Mouse (Mus musculus) spleen, adult 12 weeks (tissue): ENCODE data around the gene Klf8.
"Not testable (repeated sequence)": the region's sequence is repeated elsewhere in the genome, so short reads cannot be mapped to it uniquely, and the experiment has no call there.

Experiments
- DNase-seq: peaks from one replicate; pipeline ENCODE4 v3.0.0; 2022; ENCODE audit warnings: low spot score

Klf8 gene

DNA sequence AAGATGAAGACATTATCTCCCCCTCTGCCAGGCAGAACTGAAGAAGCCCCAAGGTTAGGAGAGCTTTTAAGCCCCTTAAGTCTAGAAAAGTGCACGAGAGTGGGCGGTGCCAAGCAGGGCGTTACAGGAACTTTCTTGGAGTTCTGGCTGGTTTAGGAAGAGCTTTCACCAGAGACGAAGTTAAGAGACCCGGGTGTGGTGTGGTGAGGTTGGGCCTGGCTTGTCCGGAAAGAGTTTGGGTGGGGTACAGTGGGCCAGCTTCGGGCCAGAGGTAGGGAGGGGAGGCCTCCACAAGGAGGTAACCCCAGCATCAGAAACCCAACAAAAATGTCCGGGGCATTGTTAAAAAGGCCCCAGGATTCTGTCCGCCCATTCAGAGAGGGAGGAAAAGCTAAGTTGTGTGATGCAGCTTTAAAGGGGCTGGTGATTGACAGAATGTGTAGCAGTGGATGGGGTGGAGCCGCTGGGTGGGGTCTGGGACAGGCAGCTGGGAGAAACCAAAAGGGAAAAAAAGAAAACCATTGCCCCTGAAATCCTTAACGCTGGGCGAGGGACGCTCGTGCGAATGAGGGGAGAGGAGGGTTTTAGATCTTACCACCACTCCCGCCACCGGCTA lies at the start of gene Klf8:
Gene Klf8 (plus strand): TSS at position 163 of the 616 bp plus-strand sequence.
- DNase-seq = no peak

DNA sequence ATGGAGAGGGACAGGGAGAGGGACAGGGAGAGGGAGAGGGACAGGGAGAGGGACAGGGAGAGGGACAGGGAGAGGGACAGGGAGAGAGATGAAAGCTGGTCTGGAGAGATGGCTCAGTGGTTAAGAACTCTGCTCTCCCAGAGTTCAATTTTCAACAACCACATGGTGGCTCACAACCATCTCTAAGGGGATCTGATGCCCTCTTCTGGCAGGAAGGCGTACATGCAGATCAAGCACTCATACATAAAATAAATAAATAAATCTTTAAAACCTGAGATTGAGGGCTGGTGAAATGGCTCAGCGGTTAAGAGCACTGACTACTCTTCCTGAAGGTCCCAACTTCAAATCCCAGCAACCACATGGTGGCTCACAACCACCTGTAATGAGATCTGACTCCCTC lies 38.1 kb upstream of the Klf8 start:
- DNase-seq = not testable (repeated sequence)

DNA sequence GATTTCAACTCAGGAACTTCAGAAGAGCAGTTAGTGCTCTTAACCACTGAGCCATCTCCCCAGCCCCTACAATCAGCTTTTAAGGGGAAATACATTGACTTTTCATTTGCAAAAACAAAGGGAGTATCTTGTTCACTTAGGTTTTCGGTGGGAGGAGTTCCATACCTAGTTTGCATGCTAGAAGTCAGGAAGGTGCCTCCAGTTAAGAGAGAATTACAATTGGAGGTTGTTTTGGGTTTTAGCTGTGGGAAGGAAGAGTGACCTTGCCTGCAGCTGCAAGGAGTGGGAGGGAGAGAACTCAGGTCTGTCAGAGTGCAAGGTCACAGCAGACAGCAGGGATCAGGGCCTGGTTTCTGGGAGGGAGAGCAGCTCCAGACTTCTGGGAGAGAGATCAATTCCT lies 26.2 kb upstream of the Klf8 start:
- DNase-seq = no peak

DNA sequence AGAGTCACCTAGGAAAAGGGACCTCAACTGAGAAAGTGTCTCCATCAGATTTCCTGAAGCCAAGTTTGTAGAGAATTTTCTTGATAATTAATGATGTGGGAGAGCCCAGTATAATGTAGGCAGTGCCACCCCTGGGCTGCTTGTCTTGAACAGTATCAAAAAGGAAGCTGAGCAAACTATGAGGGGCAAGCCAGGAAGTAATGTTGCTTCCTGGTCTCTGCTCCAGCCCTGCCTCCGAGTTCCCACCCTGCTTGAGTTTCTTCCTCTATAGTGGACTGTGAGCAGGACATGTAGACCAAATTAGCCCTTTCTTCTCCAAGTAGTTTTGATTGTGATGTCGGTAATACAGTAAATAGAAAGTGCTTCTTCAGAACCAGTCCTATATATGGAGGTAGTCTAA lies 6.0 kb upstream of the Klf8 start:
- no peak for DNase-seq

DNA sequence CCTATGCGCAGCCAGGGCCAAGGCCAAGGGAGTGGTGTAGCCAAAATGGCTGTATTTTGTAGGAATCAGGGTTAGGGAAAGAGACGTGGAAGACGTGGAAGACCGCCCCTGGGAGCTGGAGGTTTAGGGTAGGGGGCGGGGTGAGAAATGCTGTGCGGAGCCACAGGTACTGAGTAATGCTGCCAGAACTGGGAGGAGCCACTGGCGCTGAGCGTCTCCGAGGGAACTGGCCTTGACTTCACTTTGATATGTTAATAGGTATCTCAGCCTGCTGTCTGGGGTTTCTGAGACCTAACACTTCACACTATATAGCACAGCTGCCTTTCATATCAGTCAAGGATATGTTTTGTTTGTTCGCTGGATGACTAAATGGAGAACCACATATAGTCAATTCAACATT lies 4.0 kb upstream of the Klf8 start:
- DNase-seq = no peak

DNA sequence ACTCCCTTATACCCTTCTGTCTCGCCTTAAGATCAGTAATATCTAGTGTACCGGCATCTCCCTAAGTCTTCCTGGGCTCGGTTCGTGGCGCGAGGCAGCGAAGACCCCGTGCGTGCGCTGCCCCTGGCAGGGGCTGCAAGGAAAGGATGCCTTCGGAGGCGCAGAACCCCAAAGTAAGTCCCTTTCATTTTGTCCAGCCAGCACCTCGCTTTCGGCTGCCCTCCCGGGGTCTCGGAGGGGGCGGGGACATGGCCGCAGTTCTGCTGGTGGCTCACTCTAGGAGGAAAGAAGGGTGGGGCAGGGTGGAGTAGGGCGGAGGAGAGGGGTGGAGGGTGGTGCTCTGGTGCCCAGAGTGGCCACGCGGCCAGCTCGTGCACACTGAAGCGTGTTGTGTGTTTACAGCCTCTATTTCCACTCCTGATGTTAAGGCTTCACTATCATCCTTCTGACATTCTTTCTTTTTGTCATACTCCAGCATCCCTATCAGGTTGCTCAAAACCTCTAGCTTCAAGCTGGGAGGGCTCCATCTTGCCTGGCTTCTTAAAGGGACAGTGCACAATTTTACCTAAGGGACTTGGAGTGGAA lies 746 bp downstream of the Klf8 start:
- peak; percentile 20 for DNase-seq

DNA sequence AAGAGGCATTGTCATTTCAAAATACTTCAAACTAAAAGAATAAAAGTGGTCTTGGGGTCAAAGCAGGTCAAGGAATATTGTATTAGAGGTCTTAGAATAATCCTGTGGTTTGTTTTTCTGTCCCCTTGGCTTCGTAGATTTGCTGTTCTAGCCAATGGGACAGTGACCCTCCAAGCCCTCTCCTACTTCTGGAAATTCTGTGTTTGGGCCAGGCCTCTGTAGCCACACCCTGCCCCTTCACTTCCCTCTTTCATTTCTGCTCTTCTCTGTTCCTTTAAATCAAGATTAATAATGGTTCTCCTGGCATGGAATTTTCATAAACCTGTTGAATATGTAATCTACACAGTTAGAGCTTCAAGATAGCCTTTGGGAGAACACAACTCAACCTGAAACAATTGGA lies 17.0 kb downstream of the Klf8 start:
- no peak for DNase-seq

DNA sequence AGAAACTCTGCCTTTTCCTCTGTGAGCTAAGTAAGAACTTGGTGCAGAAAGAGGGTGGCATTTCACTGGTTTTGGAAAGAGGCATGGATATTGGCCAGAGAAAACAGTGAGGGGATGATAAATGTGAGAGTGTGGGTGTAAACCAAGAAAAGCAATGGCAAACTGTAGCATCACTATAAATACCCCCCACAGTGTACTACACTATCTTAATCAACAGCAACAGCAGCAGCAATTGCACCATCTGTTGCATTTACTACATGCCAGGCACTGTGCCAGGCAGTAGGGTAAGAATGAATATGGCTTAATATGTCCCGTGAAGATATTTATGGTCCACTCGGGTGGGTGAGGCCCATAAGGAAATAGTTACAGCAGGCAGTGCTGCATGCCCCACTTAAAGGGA lies 18.2 kb downstream of the Klf8 start:
- DNase-seq = no peak

DNA sequence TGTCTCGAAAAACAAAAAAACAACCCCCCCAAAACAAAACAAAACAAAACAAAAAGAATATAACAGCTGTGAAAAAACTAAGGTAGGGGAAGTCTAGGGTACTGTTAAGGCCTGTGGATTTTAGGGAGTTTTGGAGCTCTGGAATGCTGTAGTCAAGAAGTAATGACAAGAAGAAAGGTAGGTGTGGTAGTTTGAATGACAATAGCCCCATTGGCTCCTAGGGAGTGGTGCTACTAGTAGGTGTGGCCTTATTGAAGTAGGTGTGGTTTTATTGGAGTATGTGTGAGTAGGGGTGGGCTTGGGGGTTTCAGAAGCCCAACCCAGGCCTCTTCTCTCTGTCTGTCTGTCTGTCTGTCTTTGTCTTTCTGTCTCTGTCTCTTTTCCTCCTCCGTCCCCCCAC lies 44.9 kb downstream of the Klf8 start:
- DNase-seq = no peak

DNA sequence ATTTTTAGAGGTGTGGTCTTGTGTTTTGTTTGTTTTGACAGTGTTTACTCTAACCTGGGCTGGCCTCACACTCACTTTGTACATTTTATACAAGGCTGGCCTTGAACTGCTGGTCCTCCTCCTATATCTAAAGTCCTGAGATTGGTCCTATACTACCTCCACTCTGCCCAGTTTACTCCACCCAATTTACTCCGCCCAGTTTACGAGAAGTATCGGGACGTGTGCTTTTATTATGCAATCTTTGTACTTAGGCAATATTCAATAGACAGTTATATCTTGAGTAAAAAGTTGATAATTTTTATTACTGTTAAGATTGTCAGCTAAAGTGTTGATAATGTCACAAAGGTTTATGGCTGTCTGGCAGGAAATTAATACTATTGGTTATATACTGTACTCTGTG lies 74.1 kb downstream of the Klf8 start:
- DNase-seq = no peak

DNA sequence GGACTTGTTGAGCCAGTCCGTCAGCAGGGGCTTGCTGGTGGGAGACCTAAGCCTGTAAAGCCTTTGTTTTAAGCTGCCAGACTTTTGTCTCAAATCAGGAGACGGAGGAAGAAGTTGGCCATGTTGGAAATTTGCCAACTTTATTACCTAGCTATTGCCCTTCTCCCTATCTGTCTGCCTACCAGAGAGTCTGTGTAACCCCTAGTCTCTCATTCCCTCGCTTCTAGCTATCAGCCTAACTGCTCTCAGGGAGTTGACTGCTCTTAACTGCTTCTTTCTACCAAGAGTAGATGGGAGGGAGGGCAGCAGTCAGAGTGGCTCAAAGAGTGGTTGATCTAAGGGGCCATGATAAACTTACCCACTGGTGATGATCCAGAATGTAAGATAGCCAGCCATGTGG lies 85.8 kb downstream of the Klf8 start:
- DNase-seq = no peak

DNA sequence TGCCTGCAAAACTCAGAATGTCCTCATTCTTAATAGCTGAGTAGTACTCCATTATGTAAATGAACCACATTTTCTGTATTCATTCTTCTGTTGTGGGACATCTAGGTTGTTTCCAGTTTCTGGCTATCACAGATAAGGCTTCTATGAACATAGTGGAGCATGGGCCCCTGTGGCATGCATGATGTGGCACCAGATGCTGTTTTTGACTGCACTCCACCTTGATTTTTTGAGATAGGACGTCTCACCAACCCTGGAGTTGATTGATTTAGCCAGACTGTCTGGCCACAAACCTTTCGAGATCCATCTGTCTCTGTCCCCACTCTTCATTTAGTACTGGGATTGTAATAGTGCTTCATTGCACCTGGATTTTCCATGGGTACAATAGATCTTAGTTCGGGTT lies 96.9 kb downstream of the Klf8 start:
- DNase-seq = not testable (repeated sequence)

DNA sequence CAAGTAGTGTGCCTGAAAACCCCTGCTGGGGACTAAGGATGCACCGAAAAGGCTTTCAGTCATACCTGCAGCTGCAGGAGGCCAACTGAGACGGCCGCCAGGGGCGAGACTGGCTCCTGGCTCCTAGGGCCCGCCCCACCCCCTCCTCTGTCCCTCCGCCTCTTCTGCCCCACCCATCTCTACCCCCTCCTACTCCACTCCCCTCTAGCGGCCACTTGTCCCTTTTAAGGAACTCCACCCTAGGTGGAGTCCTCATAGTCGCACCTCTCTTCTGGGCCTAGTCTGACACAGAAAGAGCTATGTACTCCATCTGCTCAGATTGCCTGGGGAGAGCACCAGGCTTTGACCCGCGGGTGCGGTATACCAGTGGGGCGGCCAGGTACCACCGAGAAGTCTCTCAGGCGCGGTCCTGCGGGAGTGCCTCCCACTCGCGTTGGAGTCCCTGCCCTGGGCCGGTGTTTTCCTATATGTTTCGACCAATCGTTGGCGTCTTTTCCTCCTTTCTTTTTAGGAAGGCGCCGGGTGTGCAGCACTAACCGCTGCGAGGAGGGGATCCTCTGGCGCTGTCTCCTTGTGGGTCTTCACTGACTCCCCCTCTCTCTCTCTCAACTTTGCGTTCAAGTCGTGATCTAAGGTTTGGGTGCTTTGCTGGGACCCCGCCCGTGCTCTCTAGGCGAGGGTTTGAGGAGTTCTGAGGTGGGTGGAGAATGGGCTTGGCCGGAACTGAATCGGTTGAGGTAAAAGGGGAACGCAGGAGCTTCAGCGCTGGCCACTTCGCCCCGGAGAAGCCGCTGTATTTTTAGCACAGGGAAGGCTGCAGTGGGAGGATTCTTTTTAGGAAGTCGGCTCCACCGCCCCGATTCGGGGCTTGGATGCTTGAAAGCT lies 122.3 kb downstream of the Klf8 start:
- peak; percentile 19 for DNase-seq

DNA sequence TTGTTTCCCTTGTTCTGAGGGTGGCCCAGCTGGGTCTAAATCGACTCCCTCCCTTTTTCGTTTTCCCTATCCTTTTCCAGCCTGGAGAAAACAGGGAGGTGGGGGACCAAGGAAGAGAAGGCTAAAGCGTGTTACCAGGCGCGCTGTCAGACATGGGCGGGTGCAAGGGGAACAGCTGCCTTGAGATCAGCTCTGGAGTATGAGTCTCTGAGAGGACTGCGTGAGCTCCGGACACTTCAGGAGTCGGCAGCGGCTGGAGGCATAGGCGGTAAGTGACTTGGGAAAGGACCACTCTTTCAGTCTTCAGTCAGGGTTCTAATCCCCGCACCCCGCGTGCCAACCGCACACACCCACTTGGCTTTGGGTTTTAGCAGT lies 122.9 kb downstream of the Klf8 start:
- DNase-seq = no peak

DNA sequence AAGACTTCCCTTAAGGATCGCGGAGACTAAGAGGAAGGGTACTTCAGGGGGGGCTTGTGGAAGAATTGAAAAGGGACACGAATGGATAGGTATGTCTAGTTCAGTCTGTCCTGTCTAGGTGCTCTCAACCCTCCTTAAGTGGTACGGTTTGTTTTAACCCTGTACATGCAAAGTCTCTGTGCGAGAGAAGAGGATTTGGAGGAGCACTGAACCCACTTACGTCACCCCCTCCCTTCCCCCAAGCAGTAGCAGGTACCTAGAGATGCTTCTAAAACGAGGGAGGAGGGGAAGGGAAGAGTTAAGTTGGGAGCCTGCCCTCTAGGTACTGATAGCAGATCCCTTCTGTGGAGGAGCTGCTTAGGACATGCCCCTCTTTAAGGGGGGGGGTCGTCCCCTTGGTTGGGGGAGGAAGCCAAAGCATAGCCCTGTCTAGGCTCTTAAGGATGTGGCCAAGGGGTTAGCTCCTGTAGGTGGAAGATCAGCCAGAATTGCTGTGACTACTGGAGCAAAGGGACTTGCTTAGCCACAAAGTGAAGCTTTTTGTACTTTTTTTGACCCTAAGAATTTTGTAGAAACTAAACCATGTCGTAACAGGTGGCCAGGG lies 123.5 kb downstream of the Klf8 start:
- DNase-seq = no peak

DNA sequence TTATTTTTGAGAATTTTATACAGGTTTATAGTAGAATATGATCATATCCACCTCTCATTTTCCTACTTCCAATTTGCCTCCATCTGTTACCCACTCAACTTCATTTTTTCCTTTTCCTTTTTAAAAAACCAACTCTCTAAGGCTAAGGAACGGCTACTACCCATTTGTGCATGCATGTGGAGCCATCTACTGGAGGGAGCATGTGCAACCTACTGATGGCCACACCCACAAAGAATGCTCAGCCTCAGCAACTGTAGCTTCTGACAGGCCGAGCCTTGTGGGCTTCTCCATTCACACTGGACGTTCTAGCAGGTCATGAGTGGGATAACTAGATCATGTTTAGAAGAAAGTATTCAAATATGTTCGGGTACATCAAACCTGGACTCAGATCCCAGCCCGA lies 129.5 kb downstream of the Klf8 start:
- DNase-seq = no peak

DNA sequence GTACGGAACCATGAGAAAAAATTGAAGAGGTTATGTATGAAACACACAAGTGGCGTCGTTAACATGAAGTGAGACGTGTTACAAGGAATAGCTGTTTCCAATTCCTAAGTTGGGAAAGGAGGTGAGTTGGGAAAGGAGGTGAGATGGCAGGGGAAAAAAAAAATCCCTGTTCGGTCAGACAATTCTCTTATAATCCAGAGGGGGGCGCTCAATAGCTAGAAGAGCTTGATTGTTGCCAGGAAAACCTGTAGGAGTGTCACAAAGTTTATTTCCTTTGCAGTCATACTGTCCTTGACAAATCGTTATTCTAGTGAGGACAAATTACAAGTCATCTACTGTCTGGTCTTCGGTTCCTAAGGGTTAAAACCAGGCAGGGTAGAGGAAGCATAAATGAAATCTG lies 132.5 kb downstream of the Klf8 start:
- DNase-seq = no peak

DNA sequence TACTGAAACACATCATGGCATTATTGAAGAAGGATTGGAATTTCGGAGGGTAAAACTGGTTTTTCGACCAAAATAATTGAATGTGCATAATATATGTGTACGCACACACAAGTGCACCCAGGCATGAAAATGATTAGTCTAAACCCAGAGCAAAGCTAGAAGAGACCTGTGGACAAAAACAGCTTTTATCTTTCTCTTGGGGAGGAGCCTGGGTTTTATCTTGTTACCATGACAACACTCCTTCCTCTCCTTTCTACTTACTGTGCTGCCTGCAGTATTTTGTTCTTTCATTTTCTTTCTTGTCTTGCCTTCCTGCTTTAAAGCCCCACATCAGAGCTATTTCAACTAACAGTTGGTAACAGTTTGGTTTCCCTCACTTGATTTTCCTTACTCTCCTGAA lies 137.8 kb downstream of the Klf8 start:
- no peak for DNase-seq

DNA sequence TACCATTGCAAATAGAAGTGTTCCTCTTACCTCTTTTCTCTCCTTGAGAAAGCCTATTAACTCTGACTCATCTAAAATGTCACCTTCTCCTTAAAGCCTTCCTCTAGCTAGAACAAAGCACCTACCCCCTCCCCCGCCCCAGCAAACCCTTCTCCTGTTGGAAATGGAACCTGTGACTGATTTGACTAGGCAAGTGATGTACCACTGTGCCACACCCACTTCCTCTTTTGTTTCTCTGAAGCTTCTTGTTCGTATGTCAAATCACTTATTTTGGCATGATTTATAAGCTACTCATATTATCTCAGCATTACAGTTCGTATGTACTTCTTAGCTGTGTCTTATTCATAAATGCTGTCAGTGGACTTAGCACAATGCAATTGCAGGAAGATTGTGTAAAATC lies 144.5 kb downstream of the Klf8 start:
- no peak for DNase-seq

DNA sequence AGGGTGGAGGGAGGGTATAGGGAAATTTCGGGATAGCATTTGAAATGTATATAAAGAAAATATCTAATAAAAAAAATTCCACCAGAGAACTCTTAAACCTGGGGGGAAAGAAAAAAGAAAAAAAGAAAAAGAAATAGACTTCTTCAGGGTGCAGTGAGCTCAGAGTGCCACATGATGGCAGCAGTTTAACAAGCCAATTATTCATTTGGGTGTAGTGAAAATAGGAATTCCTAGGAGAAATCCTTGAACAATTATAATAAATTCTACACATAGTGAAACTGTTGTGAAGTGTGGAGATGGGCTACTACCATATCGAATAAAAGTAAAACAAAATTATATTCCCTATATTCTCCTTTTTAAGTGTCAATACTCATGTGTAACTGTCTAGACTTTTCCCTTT lies 152.0 kb downstream of the Klf8 start:
- DNase-seq = no peak

DNA sequence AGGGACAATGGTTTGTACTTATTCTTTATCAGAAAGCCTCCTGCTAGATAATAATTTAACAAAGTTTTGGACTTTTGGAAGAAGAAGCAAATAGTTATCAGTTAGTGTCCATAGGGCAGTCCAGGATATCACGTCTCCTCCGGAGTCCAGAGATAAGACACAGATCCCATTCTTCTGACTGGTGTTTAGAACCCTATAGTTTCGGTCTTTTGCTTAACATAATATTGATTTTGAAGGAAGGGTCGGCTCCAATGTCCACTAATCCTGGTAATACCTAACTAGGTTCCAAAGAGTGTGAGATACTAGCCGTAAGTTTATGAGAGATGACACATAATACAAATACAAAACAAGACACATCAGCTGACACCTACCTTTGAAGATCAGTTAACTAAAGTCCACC lies 179.8 kb downstream of the Klf8 start:
- DNase-seq = no peak

DNA sequence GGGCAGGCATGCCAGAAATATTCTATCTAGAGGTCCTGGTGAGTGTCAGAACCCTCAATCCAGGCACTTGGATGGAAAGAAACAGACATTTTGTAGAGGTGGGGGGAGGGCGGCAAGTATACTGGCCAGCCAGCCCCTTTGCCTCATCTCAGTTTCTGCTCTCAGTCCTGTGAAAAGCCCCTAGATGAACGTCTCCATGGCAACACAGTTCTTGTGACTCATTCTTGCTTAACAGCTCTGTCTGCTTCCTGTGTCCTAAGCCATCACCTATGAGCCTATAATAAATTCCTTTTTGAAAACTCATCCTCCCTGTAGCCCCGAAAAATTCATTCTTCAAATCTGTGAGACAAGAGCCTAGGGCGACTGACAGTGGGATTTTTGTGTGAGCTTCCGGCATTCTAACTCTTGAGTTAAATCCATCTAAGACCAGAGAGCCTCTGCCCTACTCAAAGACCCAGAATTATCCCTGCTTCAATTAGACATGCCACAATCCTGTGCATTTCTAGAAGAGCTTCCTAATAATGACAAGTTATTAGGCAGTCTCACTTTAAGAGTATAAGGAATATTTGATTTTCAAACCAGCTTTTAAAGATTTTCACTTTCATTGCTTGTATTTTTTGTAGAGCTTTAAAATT lies 196.5 kb downstream of the Klf8 start:
- no peak for DNase-seq

DNA sequence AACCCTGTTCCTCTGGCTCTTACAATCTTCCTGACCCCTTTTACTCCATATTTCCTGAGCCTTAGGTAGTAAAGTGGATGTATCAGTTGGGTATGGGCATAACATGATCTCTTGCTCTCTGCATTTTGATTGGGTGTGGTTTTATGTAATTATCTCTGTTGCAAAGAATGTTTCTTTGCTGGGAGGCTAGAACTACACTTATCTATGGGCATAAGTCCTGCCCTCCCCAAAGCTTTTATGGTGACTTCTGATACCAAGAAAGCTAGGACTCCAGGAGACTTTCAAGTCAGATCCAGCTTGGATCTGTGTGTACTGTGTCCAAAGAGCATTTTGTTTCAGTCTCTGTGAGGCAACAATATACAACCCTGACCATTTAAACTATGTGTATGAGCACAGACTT lies 202.3 kb downstream of the Klf8 start:
- no peak for DNase-seq
